Mouse (Mus musculus) B cell, adult 62 days (primary cell): ENCODE results near the gene Exosc1. TPM values are rescaled to one million over a fixed set of nuclear protein-coding genes. Genes with fewer than 3 reads are reported as not detected.

Experiments
- total RNA-seq: library from RNA; stranded (reverse); gene quantifications from 4 replicates; pipeline ENCODE4 v1.2.4, GENCODE M21; 2023

Gene Exosc1
- total RNA-seq: 43.1 to 47.9 TPM (median 46.8 TPM) in 4 replicates

DNA sequence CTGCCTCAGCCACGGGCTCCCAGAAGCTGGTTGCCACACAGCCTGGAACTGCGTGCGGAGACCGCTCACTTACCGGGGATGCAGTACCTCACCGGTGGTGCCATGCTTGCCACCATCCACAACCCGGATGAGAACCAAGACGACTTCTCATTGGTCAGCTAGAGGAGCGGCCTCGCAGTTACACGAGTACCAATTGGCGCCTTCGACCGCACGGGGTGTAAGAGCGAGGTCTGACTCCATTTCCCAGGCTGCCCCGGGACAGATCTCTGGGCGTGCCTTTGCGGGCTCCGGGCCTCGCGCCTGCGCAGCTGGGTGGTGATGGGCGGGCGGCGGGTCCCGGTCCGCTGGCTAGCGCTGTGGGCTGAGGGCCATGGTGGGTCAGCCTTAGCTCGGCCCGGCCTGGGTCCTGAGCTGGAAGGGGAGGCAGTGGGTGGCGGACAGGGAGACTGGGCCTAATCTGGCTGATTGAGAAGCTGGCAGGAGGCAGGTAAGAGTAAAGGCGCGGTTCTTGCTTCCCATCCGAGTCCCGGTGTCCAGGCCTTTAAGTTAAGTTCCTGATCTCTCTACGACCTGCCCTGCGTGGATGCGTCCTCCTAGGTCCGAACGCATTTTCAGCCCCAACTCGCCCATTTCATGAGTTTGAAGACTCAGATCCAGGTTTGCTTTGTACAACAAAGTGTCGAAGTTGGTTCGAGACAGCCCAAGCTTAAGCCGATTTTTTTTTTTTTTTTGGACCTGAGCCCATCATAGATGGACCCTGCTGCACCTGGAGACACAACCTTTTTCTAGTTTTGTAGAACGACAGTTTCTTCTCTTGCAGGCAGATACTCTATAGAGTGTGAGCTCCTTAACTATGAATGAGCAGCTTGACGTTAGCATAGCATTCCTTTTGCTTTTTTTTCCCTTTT is at the start of gene Exosc1, which contains the start of gene Zdhhc16:
Gene Exosc1 (minus strand): TSS at position 245 of the 908 bp plus-strand sequence.
Gene Zdhhc16 (plus strand): TSS at position 302 of the 908 bp plus-strand sequence.

DNA sequence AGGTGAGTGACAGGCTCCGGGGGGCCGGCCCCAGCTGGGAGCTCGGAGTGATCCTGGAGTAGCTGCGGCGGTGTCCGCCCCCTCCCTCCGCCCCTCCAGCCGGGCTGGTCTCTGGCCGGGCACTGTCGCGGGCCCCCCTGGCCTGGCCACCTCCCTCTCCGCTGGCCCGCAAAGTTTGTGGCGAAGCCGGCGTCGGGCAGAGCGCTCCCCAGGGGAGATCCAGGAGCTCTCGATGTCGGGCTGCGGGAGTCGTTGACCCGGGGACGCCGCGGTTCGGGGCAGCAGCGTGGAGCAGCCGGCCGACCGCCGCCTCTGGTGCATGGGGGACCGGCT is 48.3 kb upstream of the Exosc1 start, which contains the start of gene Ubtd1:
Gene Ubtd1 (plus strand): TSS at position 169 of the 333 bp plus-strand sequence.

DNA sequence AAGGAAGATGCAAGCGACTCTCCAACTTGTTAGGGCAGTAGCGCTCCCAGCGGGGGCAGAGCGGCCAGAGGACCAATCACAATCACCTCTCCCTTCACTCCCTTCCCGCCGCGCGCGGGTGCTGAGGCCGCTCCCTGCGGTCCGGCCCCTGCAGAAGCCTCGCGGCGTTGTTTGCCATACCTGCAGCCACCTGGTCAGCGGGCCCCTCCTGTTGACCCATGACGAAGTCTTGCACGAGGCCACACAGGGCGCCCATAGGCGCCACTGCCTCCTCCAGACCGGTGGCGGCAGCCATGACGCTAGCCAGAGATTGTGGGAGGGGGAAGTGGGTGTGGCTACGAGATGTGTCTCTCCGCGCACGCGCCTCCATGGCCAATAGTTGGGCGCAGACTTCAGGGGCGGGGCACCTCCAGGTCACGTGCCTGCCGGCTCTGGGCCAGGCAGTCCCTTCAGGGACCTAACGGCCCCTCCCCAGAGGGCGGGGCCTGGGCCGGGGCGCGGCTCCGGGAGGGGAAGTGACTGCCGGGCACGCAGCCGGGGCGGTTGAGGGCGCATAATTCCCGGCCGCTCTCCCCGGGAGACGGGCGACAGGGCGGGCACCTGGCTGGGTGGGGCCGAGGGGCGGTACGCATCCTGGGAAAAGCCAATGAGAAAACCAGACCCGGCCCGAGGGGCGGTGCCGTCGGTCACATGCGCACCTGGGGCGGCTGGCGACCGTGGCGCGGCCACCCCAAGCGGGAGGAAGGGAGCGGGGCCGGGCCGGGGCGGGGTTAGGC is 47.8 kb upstream of the Exosc1 start, which contains the start of gene Mms19:
Gene Mms19 (minus strand): TSS at position 339 of the 776 bp plus-strand sequence.

DNA sequence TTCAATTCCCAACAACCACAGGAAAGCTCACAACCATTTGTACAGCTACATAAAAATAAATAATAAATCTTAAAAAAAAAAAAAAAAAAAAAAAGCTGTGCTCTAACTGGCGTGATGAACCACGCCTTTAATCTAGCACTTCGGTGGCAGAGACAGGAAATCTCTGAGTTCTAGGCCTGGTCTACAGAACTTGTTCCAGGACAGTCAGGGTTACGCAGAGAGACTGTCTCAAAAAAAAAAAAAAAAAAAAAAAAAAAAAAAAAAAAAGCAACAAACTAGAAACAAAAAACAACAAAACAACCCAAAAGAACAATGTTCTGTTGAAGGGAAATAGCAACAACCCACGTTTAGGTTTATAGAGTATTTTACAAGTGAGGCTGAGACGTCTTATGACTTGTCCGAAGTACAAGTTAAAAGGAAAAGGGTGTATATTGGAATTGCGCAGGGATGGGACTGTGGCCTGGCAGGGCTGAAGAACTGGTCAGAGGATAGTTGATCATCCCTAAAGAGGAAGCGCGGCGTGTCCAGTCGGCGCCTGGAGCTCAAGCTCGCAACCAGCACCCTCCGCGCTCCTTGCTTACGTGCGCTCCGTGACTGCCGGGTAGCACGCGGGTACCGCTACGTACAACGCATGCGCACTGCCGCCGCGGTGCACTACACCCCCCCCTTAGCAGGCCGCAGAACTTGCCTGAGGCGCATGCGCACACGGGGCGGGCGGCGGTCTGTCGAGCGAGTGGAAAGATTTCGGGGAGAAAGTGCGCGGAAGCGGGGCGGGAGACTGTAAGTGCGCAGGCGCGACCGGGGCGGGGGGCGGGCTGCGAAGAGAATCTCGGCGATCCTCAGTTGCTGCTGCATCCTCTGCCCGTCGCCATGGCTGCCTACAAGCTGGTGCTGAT is 21.8 kb downstream of the Exosc1 start, which contains the start of gene Pgam1:
Gene Pgam1 (plus strand): TSS at position 746 of the 896 bp plus-strand sequence.

DNA sequence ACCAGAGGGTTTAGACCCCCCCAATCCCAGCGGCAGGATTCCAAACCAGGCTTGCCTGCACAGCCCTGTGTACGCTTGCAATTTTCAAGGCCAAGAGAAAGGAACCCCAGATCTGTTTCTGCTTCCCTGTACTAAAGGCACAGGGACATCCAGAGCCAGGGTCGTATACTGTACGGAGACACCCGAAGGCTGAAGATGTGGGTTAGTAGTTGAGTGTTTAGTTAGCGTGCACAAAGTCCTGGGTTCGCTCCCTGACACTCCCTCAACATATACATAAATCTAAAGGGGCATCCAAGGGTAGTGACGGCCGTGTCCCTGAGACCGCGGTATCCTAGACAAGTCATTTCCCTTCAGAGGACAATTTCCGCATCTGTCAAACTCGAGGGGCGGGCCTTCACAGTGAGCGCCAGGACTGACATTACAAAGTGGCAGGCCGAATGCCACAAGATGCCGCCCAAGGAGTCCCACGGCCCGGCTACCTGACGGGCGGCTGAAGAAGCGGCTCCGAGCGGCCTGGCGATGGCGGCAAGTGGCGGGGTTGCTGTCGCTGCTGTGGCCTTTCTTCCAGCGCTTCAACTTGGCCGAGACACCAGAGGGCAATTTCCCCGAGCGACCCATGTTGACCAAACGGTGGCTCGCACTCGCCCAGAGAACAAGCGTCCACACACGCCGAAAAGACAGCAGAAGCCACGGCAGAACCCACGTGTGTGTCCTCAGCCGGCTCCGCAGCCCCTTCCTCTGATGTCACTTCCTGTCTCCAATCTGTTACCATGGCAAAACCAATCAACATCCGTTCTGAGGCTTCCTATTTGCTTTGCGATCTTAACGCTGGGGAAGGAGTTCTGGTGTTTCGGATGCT is 37.5 kb downstream of the Exosc1 start, which contains the start of gene Rrp12:
Gene Rrp12 (minus strand): TSS at position 714 of the 859 bp plus-strand sequence.

Other genes with a start within 250 kb of the Exosc1 start
- 0.30 to 0.46 TPM (median 0.34 TPM) in 3 of 4 replicates, not detected in the other for gene Slit1, start 189.8 kb downstream of the Exosc1 start, total RNA-seq
- 2.8 to 5.1 TPM (median 3.2 TPM) in 4 replicates for gene Arhgap19, start 131.4 kb downstream of the Exosc1 start, total RNA-seq
- 35.5 to 40.5 TPM (median 37.3 TPM) in 4 replicates for gene Frat1, start 103.5 kb downstream of the Exosc1 start, total RNA-seq
- 37.5 to 43.8 TPM (median 38.4 TPM) in 4 replicates for gene Frat2, start 85.3 kb downstream of the Exosc1 start, total RNA-seq
- 37.5 to 42.6 TPM (median 39.7 TPM) in 4 replicates for gene Rrp12, start 37.2 kb downstream of the Exosc1 start, total RNA-seq
- 80.9 to 95.2 TPM (median 81.5 TPM) in 4 replicates for gene Pgam1, start 21.5 kb downstream of the Exosc1 start, total RNA-seq
- gene Zdhhc16, start 57 bp upstream of the Exosc1 start, total RNA-seq: 33.0 to 38.7 TPM (median 34.5 TPM) in 4 replicates
- 73.0 to 88.4 TPM (median 77.2 TPM) in 4 replicates for gene Mms19, start 47.7 kb upstream of the Exosc1 start, total RNA-seq
- gene Ubtd1, start 48.3 kb upstream of the Exosc1 start, total RNA-seq: 4.8 to 7.0 TPM (median 5.7 TPM) in 4 replicates
- not detected in 4 replicates for gene Ankrd2, start 102.6 kb upstream of the Exosc1 start, total RNA-seq
- gene Hoga1, start 112.2 kb upstream of the Exosc1 start, total RNA-seq: not detected in 4 replicates
- not detected in 4 replicates for gene 4933411K16Rik, start 118.8 kb upstream of the Exosc1 start, total RNA-seq
- not detected in 4 replicates for gene Morn4, start 152.9 kb upstream of the Exosc1 start, total RNA-seq
- gene Pi4k2a, start 157.0 kb upstream of the Exosc1 start, total RNA-seq: 46.3 to 50.4 TPM (median 48.0 TPM) in 4 replicates
- 3.8 to 4.8 TPM (median 4.2 TPM) in 4 replicates for gene Avpi1, start 195.6 kb upstream of the Exosc1 start, total RNA-seq
- gene Marveld1, start 214.0 kb upstream of the Exosc1 start, total RNA-seq: 1.1 to 1.6 TPM (median 1.2 TPM) in 4 replicates
- 80.0 to 88.4 TPM (median 86.0 TPM) in 4 replicates for gene Zfyve27, start 230.5 kb upstream of the Exosc1 start, total RNA-seq